Mouse (Mus musculus) forebrain, embryonic 15.5 days (tissue): Measurements from ENCODE around the gene Kcnab1. TPM values are rescaled to one million over a fixed set of nuclear protein-coding genes. Genes with fewer than 3 reads are reported as not detected.

Source experiments
- ATAC-seq: fragments of 200-750 bp; cut with Nextera tagmentation; replicated peaks from 2 replicates; pipeline ENCODE4 v1.8.0; 2017; ENCODE audit warnings: mild to moderate bottlenecking, moderate TSS enrichment, moderate library complexity
- H3K27ac ChIP-seq: fragments of 300-500 bp; sonication (generic); replicated peaks from 2 replicates; pipeline ENCODE4 v1.5.1; 2015; ENCODE audit warnings: mild to moderate bottlenecking, inconsistent platforms
- H3K27me3 ChIP-seq: fragments of 300-500 bp; sonication (generic); 2 replicates; pipeline ENCODE4 v1.6.1; 2015; ENCODE audit warnings: inconsistent platforms
- H3K36me3 ChIP-seq: fragments of 300-500 bp; sonication (generic); 2 replicates; pipeline ENCODE4 v1.6.1; 2015; ENCODE audit warnings: mild to moderate bottlenecking, inconsistent platforms
- H3K4me1 ChIP-seq: fragments of 300-500 bp; sonication (generic); 2 replicates; pipeline ENCODE4 v1.6.1; 2015; ENCODE audit warnings: inconsistent platforms
- H3K4me2 ChIP-seq: fragments of 300-500 bp; sonication (generic); replicated peaks from 2 replicates; pipeline ENCODE4 v1.6.1; 2015; ENCODE audit warnings: mild to moderate bottlenecking, inconsistent platforms
- H3K4me3 ChIP-seq: fragments of 300-500 bp; sonication (generic); 2 replicates; pipeline ENCODE4 v1.5.1; 2015; ENCODE audit warnings: mild to moderate bottlenecking, inconsistent platforms
- H3K9ac ChIP-seq: fragments of 300-500 bp; sonication (generic); replicated peaks from 2 replicates; pipeline ENCODE4 v1.6.1; 2015; ENCODE audit warnings: mild to moderate bottlenecking, inconsistent platforms
- H3K9me3 ChIP-seq: fragments of 300-500 bp; sonication (generic); 2 replicates; pipeline ENCODE4 v1.6.1; 2016; ENCODE audit warnings: inconsistent platforms
- WGBS: fragments of 180-500 bp; shearing (Covaris S2); methylation state at CpG from one replicate; pipeline ENCODE4 v1.1.7; 2015; ENCODE audit warnings: mixed read lengths; 5-methylcytosine and 5-hydroxymethylcytosine counted together
- polyA plus RNA-seq: library from polyadenylated mRNA; unstranded; fragments of >200 nt; fragmentation: Nextera tagmentation; extraction: Ambion mirVana; gene quantifications from 2 replicates; pipeline ENCODE4 v1.2.1, GENCODE M21; 2015

The Kcnab1 gene
- polyA plus RNA-seq, 1 experiment from 2014 or later, result 6.5 TPM

DNA sequence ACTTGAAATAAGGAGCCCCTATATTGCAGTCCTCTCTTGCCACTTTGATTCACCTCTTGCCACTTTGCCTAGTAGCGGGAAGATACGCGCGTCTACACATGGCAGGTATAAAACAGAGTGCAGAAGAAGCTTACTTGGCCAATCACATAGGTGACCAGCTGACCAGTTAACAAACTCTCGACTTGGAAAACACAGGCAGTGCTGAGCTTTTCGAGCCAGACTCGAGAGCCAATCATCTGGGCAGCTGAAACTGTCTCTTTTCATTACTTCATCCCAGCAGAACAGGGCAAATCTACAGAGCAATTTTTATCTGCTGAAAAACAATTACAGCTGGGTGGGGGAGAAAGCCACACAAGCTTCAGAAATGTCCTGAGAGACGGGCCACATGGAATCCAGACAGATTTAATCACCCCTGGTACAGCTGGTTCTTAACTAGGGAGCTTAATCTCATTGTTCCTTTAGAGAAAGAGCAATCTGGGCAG lies 96.4 kb downstream of the Kcnab1 start:
- H3K4me1 ChIP-seq, result no peaks in the 10 kb centered on the region
- H3K4me2 ChIP-seq, result no peak overlapping the region
- H3K27me3 ChIP-seq, result no peaks in the 10 kb centered on the region
- no peaks in the 10 kb centered on the region for H3K36me3 ChIP-seq
- H3K4me3 ChIP-seq, result no peak overlapping the region
- no peak overlapping the region for H3K27ac ChIP-seq
- H3K9ac ChIP-seq, result no peak overlapping the region
- H3K9me3 ChIP-seq, result no peaks in the 10 kb centered on the region
- ATAC-seq, result no peak
- 53% methylated on average over 8 of the region's 8 CpGs for WGBS

DNA sequence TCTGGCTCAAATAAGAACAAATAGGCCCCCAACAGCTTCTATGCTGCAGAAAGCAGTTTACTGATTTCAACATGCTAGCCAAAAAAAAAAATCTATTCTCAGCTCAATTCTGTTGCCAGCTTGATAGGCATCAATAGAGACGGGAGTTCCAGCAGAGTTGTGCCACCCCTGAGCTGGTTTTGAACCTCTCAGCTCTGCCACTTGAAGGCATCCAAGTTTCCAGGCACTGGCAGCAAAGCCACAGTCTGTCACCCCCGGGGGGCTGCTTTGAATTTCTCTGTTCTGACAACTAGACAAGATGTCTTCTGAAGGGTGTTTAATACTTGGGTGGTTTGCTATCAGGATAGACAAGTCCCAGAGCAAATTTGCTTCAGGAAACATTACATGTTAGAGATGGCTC lies 104.5 kb downstream of the Kcnab1 start:
- Histone ChIP-seq H3K4me1 (peaks cover 16% of the 10 kb centered on the region), H3K27me3 (no peaks in the 10 kb centered on the region), H3K27ac (no peak overlapping the region), H3K4me2 (no peak overlapping the region), H3K9me3 (no peaks in the 10 kb centered on the region), H3K4me3 (no peak overlapping the region), H3K9ac (no peak overlapping the region), H3K36me3 (no peaks in the 10 kb centered on the region)
- 60% methylated on average over 2 of the region's 2 CpGs for WGBS
- ATAC-seq, result peak; percentile 68

DNA sequence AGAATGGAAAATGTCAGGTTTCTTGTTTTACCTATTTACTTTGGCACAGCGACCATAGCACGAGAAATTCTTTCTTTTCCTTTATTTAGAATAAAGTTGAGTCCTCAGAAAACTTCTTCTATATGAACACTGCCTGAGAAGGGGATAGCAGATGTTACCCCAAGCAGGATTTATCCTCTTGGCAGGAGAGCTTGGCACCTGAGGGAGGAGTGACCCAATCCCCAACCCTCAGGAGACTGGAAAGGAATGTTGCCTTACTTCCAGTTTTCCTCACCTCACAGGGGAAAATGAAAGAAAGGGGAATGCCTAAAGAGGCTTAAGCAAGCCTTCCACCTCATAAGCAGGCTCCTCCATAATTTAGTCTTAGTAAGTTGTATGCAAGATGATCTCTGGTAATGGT lies 105.5 kb downstream of the Kcnab1 start:
- no peak for ATAC-seq
- Histone ChIP-seq H3K9me3 (no peaks in the 10 kb centered on the region), H3K4me3 (no peak overlapping the region), H3K4me2 (no peak overlapping the region), H3K27ac (no peak overlapping the region), H3K9ac (no peak overlapping the region), H3K36me3 (no peaks in the 10 kb centered on the region), H3K4me1 (peaks cover 16% of the 10 kb centered on the region), H3K27me3 (no peaks in the 10 kb centered on the region)
- 87% methylated on average over 2 of the region's 2 CpGs for WGBS

DNA sequence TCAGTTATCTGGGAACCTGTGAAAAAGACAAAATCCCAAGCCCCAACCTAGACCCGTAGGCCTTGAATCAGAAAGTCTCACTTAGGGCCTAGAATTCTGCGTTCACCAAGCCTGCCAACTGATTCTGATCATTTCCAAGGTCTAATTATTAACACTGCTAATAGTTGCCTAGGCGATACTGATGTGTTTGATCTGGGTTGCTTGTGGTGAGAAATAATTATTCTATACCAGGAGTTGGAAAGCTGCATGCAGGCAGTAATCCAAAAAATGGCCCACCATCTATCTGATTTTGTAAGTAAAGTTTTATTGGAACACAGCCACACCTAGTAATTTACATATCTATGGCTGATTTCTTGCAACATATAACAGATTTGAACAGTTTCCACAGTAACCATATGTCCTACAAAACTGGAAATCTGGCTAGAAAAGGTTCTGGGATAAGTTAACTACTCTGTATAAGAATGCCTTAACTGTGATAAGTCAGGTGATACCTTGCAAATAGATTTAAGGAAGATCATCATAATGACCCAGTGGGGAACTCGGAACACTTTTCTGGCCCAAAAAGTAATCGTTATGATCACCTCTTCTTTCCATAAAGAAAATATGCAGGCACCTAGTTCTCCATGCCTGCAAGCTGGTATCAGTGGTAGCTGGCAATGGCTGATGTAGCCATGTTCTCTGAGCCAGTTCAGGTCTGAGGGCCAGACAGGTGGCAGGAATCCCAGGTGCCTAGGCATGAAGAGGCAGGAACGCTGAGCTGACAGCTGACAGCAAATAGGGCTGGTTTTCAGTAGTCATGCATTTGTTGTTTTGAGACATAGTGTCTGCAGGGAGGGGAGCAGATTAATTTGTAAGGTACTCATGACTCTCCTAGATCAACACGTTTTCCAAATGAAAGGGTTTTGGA lies 108.7 kb downstream of the Kcnab1 start:
- H3K4me1 ChIP-seq, result peaks cover 16% of the 10 kb centered on the region
- H3K9ac ChIP-seq, result no peak overlapping the region
- 59% methylated on average over 7 of the region's 7 CpGs for WGBS
- ATAC-seq, result peak; percentile 60
- H3K27me3 ChIP-seq, result no peaks in the 10 kb centered on the region
- H3K9me3 ChIP-seq, result no peaks in the 10 kb centered on the region
- peak overlapping the region; percentile 44; the same call in 1 of the 2 replicates for H3K27ac ChIP-seq
- no peak overlapping the region for H3K4me2 ChIP-seq
- no peaks in the 10 kb centered on the region for H3K36me3 ChIP-seq
- no peak overlapping the region for H3K4me3 ChIP-seq

DNA sequence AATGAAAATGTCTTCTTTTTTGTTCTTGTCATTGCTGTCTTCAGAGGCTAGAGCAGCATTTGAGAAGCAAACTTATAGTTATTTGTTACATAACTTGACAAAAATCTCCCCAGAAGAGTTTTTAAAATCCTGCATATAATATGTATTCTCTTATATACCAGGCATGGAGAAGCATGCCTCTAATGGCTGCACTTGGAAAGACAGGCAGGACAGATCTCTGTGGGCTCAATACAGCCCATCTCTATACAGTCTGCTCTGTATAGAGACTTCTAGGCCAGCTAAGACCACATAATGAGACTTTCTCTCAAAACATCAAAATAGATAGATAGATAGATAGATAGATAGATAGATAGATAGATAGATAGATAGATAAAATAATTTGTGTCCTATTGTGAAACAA lies 111.1 kb downstream of the Kcnab1 start:
- Histone ChIP-seq H3K4me1 (peaks cover 16% of the 10 kb centered on the region), H3K4me3 (no peak overlapping the region), H3K36me3 (no peaks in the 10 kb centered on the region), H3K27ac (no peak overlapping the region), H3K4me2 (no peak overlapping the region), H3K9me3 (no peaks in the 10 kb centered on the region), H3K27me3 (no peaks in the 10 kb centered on the region), H3K9ac (no peak overlapping the region)
- ATAC-seq, result no peak

DNA sequence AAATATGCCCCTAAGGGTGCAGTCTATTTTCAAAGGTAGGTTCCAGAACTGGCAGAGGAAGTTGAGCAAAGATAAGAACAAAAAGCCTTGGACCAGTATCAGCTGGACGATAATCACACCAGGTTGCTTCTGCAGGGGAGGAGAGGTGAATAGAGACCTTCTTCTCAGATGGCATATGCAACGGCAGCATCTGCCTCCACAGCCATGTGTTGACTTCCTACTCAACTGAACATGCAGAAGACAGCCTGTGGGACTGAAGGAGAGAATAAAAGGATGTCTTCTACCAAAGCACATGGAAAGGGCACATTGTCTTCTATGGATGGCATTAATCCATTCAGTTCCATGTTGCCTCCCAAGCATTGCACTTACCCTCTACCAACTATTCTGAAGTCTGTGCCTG lies 114.5 kb downstream of the Kcnab1 start:
- no peak overlapping the region for H3K9ac ChIP-seq
- H3K27ac ChIP-seq, result no peak overlapping the region
- 89% methylated on average over 2 of the region's 2 CpGs for WGBS
- no peaks in the 10 kb centered on the region for H3K36me3 ChIP-seq
- no peak overlapping the region for H3K4me3 ChIP-seq
- ATAC-seq, result no peak
- H3K9me3 ChIP-seq, result no peaks in the 10 kb centered on the region
- H3K4me2 ChIP-seq, result no peak overlapping the region
- H3K4me1 ChIP-seq, result no peaks in the 10 kb centered on the region
- no peaks in the 10 kb centered on the region for H3K27me3 ChIP-seq

DNA sequence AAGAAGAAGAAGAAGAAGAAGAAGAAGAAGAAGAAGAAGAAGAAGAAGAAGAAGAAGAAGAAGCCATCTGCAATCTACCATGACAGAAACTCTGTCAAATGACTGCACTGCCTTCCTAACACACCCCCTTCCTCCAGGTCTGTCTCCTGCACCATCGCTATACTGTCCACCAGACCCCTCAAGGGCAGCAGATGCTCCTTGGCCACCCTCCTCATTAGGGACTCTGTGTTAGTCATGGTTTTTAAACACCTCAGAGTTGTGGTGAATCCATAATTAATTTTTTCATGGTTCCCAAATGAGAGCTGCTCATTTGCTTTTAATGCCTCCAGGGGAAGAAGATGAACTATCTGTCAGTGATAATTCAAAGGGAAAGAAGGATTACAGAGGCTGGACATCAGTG lies 121.8 kb downstream of the Kcnab1 start:
- no peak for ATAC-seq
- peaks cover 3% of the 10 kb centered on the region; the same call in 1 of the 2 replicates for H3K36me3 ChIP-seq
- 91% methylated on average over 1 of the region's 1 CpGs for WGBS
- H3K4me3 ChIP-seq, result no peak overlapping the region
- no peaks in the 10 kb centered on the region for H3K4me1 ChIP-seq
- H3K9me3 ChIP-seq, result peaks cover 10% of the 10 kb centered on the region; the same call in 1 of the 2 replicates
- no peak overlapping the region for H3K4me2 ChIP-seq
- H3K9ac ChIP-seq, result no peak overlapping the region
- no peaks in the 10 kb centered on the region for H3K27me3 ChIP-seq
- H3K27ac ChIP-seq, result no peak overlapping the region

DNA sequence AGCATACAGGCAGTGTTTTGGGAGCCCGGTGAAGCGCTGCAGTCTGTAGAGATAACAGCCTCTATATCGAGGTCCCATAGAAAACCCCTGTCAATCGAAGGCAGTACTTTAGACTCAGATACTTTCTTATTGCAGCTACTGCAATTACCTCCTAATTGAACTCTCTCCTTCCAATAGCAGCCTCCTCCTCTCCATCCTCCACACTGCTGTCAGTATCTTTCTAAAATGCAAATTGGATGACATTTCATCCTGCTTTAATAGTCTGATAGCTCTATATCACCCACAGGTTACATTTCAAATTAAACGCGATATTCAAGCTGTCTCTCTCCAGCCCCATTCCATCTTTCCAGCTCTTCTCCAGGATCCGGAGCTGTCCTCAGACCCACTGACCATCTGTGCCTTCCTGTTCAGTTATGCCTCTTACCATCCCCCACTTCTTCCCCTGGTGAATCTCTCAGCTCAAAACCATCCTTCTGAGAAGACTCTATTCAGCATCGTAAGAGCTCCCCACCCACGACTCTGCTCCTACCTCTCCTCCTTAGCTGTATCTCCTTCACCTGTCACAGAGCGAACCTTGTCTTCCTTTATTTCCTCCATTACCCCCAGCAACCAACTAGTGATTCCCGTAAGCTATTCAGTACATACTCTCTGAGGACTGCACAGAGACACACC lies 122.4 kb downstream of the Kcnab1 start:
- Histone ChIP-seq H3K9me3 (peaks cover 10% of the 10 kb centered on the region; the same call in 1 of the 2 replicates), H3K36me3 (peaks cover 3% of the 10 kb centered on the region; the same call in 1 of the 2 replicates), H3K27ac (no peak overlapping the region), H3K4me1 (no peaks in the 10 kb centered on the region), H3K27me3 (no peaks in the 10 kb centered on the region), H3K4me3 (no peak overlapping the region), H3K9ac (no peak overlapping the region), H3K4me2 (no peak overlapping the region)
- 85% methylated on average over 11 of the region's 11 CpGs for WGBS
- ATAC-seq, result 0 out of 2 replicates have a peak, but pooled peaks have one; percentile 60

DNA sequence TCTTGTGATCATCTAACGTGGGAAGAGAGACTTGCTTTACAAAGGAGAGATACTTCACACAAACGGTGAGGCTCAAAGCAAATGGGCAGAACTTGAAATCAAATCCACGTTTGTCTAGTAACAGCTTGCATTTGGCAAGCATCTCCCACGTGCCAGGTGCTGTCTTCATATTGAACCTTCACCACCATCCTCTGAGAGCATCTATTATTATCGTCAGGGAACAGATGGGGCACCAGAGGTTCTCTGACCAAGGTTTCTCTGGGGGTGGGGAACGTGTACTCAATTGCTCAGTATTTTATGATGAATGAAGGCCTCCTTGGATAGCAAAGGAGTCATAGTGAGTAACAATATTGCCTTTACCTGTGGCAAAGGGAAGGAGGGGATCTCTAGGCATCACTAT lies 139.8 kb downstream of the Kcnab1 start:
- Histone ChIP-seq H3K9me3 (no peaks in the 10 kb centered on the region), H3K27me3 (no peaks in the 10 kb centered on the region), H3K9ac (no peak overlapping the region), H3K4me3 (no peak overlapping the region), H3K36me3 (no peaks in the 10 kb centered on the region), H3K4me1 (no peaks in the 10 kb centered on the region), H3K4me2 (no peak overlapping the region), H3K27ac (no peak overlapping the region)
- ATAC-seq, result no peak
- 52% methylated on average over 6 of the region's 6 CpGs for WGBS

DNA sequence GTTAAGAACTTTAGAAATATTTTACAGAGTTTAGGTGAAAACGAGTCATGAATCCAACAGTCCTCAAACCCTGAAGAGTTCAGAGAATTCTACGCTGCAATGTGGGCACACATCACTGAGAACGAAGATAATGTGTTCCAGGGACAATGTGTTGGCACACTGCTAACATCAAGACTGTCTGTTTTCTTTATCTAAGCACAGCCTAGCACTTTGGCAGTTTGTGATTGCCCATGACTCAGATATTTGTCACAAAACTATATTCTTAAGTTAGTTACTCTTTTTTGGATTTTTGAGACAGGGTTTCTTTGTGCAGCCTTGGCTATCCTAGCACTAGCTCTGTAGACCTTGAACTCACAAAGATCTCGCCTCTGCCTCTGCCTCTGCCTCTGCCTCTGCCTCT lies 151.3 kb downstream of the Kcnab1 start:
- ATAC-seq, result no peak

DNA sequence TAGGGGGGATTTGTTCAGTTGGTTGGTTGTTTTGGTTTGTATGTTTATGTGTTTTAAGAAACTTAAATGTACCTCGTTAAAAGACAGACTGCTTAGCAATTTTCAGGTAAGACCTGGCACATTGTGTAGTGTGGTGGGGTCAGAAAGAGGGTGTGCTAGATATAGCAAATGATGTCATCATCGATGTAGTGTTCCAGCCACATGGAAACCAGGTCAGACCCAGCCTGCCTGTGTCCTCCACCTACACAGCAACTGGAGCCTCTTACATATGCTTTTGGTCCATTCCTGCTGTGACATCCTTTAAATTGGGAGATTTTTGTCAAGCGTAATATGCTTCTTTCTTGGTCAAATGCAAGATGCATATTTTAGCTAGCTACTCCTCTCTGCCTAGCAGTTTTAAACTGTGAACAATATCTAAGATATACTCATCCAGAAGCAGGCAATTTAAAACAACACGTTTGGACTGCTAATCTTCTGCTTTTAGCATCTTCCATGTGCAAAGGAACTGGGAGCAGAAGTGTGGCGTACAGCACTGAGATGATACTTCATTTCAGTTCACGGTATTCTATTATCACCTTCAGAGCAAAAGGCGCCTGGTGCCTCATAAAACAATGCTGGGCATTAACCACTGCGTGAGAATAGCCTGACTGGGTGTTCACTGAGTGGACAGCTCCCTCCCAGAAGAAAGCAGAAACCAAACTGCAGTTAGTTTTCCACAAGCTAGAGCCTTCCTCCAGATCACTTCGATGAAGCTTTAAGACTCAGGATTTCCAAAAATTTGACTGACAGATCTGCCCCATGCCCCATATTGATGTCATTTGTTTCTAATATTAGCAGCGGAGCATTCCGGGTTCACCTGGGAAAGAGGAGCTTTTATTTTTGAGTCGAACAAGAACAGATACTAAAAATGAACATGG lies 153.6 kb downstream of the Kcnab1 start:
- Histone ChIP-seq H3K27me3 (no peaks in the 10 kb centered on the region), H3K4me1 (no peaks in the 10 kb centered on the region), H3K4me2 (no peak overlapping the region), H3K9ac (no peak overlapping the region), H3K27ac (no peak overlapping the region), H3K9me3 (no peaks in the 10 kb centered on the region), H3K4me3 (no peak overlapping the region), H3K36me3 (no peaks in the 10 kb centered on the region)
- WGBS, result 84% methylated on average over 12 of the region's 12 CpGs
- no peak for ATAC-seq

More for the DNA sequence above, 151.3 kb downstream of the Kcnab1 start:
- H3K4me1 ChIP-seq, result no peaks in the 10 kb centered on the region
- H3K27ac ChIP-seq, result no peak overlapping the region
- no peaks in the 10 kb centered on the region for H3K27me3 ChIP-seq
- H3K9ac ChIP-seq, result no peak overlapping the region
- H3K4me3 ChIP-seq, result no peak overlapping the region
- 89% methylated on average over 4 of the region's 4 CpGs for WGBS
- no peaks in the 10 kb centered on the region for H3K9me3 ChIP-seq
- H3K4me2 ChIP-seq, result no peak overlapping the region
- no peaks in the 10 kb centered on the region for H3K36me3 ChIP-seq
